Mouse (Mus musculus) lung, adult 2 months (tissue): Measurements from ENCODE around the gene Nxpe4.

ENCODE experiments used
- CTCF ChIP-seq: fragments of 200-500 bp; IDR thresholded peaks from 2 replicates; pipeline ENCODE4 v1.5.1; 2011; ENCODE audit warnings: mild to moderate bottlenecking, low read length, control low read depth; ENCODE audit not compliant: insufficient read depth
- POLR2A ChIP-seq: fragments of 200-500 bp; IDR thresholded peaks from 2 replicates; pipeline ENCODE4 v1.6.1; 2011; ENCODE audit warnings: low read depth, mild to moderate bottlenecking, control low read depth, low read length, borderline replicate concordance; ENCODE audit errors: extremely low read depth

- TF ChIP-seq CTCF (no peak), POLR2A (no peak)
Measured at GRCm38 (mm10) chr9:48388451-48388850, 226.6 kb downstream of the Nxpe4 start.
